In genomic region chr4:152520083-152520482, GRCm38 (mm10) we compare ENCODE assay signal across 8 mouse cellular contexts. TPM values are rescaled to one million over a fixed set of nuclear protein-coding genes. Genes with fewer than 3 reads are reported as not detected.
DNase-seq lines count a peak whose midpoint lies in the region; ATAC-seq lines count a peak whose summit lies in the region.

No protein-coding gene starts in this region.

- peak; percentile 30 for DNase-seq in gastrocnemius, adult 18-20 months (ENCODE audit: low spot score)
- no peak for DNase-seq in gastrocnemius, postnatal 25 days
- peak; percentile 83 for DNase-seq in MN1 (ENCODE audit: low spot score)
- peak; percentile 95 for DNase-seq in cerebellum, adult 9-10 months
- DNase-seq in frontal cortex, postnatal 14 days (ENCODE audit: low spot score in 2 of 2) = peak; percentile 44 to 68
- peak; percentile 56 for DNase-seq in layer of hippocampus, adult 9-11 months
- DNase-seq in spleen, postnatal 10 days (ENCODE audit: low spot score in 2 of 2) = peak; percentile 19 to 68

- peak; percentile 62; the same call in 1 of the 2 replicates for ATAC-seq in megakaryocyte, adult 5-6 weeks (ENCODE audit: poor library complexity, severe bottlenecking)

RNA-seq across cellular contexts. Expression of gene Kcnab2, which starts 42.4 kb away (rescaled TPM):
- 1 to 10 TPM in 1 of 2 experiments, under 1 TPM in 1; 0.95 to 1.2 TPM for total RNA-seq in gastrocnemius, adult 18-20 months (2021)
- 1 to 10 TPM; 2.2 to 2.8 TPM for total RNA-seq in gastrocnemius, postnatal 25 days (2021)
- 51.4 and 61.6 TPM in 2 replicates for total RNA-seq in megakaryocyte, adult 5-6 weeks (2015)
- 77.7 and 116 TPM in 2 replicates for total RNA-seq in megakaryocyte, adult 5-6 weeks (2017)

RNA-seq across cellular contexts. Expression of gene Nphp4, which starts 43.6 kb away (rescaled TPM):
- 1 to 10 TPM in 1 of 2 experiments, under 1 TPM in 1; 0.85 to 1.1 TPM for total RNA-seq in gastrocnemius, adult 18-20 months (2021)
- under 1 TPM; 0.67 to 0.94 TPM for total RNA-seq in gastrocnemius, postnatal 25 days (2021)
- total RNA-seq in megakaryocyte, adult 5-6 weeks (2015) = 0.27 and 0.91 TPM in 2 replicates
- total RNA-seq in megakaryocyte, adult 5-6 weeks (2017) = 0.18 TPM in 1 of 2 replicates, not detected in the other

Comparison
In these comparisons a context has a peak if more than half of its experiments do, and no peak if none do; other contexts are left out.
1. RNA of gene Kcnab2, which starts 42.4 kb away (total RNA-seq): 51.4 to 116 TPM in megakaryocyte, adult 5-6 weeks; 2.2 to 2.8 TPM in gastrocnemius, postnatal 25 days and 0.95 to 1.2 TPM in gastrocnemius, adult 18-20 months; every median in the first group is over 10 times any median in the second.